Comparison of ENCODE assay signal across 26 mouse cellular contexts in the genomic region with DNA sequence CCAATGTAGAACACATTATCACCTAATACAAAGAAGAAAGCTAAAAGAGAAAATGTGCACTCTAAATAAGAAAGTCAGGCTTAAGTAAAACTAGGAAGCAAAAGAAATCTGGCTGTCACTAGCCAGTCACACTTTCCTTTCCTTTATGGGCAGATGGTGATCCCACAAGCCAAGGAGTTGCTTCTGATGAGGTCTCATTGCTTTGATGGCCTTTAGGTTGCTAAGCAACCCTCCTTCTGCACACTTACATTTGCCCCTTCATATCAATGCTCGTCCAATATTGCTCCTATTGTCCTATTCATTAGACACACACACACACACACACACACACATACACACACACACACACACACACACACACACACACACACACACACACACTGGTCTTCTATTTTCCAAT.
"Had no signal": no experiment of that assay in that cellular context is flagged by ENCODE, and none has a peak within 500 bp of the region (broad histone marks: within the 10 kb centered on the region; RNA-seq: fewer than 3 reads in every experiment).

No protein-coding gene starts in this region.

- DNase-seq: kidney, postnatal 10 days; kidney, postnatal 36 days; layer of hippocampus, postnatal 36 days; liver; lung, adult 18-20 months; lung, postnatal 10 days; lung, postnatal 36 days; midbrain, embryonic 14.5 days; right cerebral cortex, adult 18-20 months; right cerebral cortex, postnatal 14 days; right cerebral cortex, postnatal 4 days; thymus, adult 2 months; thymus, postnatal 14 days; thymus, postnatal 4 days had no signal

- H3K27me3 ChIP-seq: kidney, embryonic 15.5 days; limb, embryonic 13.5 days; liver, embryonic 12.5 days; liver, embryonic 15.5 days; lung, embryonic 15.5 days; megakaryocyte, embryonic 14.5 days; neural tube, embryonic 12.5 days; neural tube, embryonic 15.5 days had no signal

- H3K4me2 ChIP-seq: kidney, embryonic 15.5 days; limb, embryonic 13.5 days; liver, embryonic 12.5 days; liver, embryonic 15.5 days; lung, embryonic 15.5 days; neural tube, embryonic 12.5 days; neural tube, embryonic 15.5 days had no signal

- H3K27ac ChIP-seq: kidney, embryonic 15.5 days; left cerebral cortex, adult 2 months; limb, embryonic 10.5 days; limb, embryonic 13.5 days; liver, embryonic 12.5 days; liver, embryonic 15.5 days; lung, embryonic 15.5 days; midbrain, embryonic 10.5 days; neural tube, embryonic 12.5 days; neural tube, embryonic 15.5 days; stomach, postnatal 0 days had no signal

- ATAC-seq: liver, embryonic 12.5 days had no signal

- H3K9ac ChIP-seq: kidney, embryonic 15.5 days; limb, embryonic 13.5 days; liver, embryonic 12.5 days; liver, embryonic 15.5 days; lung, embryonic 15.5 days; neural tube, embryonic 12.5 days; neural tube, embryonic 15.5 days had no signal

- H3K4me1 ChIP-seq: kidney, embryonic 15.5 days; limb, embryonic 10.5 days; limb, embryonic 13.5 days; liver, embryonic 12.5 days; liver, embryonic 15.5 days; lung, embryonic 15.5 days; megakaryocyte, embryonic 14.5 days; neural tube, embryonic 12.5 days; neural tube, embryonic 15.5 days had no signal

- H3K36me3 ChIP-seq: kidney, embryonic 15.5 days; limb, embryonic 10.5 days; limb, embryonic 13.5 days; liver, embryonic 12.5 days; liver, embryonic 15.5 days; lung, embryonic 15.5 days; midbrain, embryonic 10.5 days; neural tube, embryonic 12.5 days; neural tube, embryonic 15.5 days had no signal

- H3K4me3 ChIP-seq: kidney, embryonic 15.5 days; left cerebral cortex, adult 2 months; limb, embryonic 10.5 days; limb, embryonic 13.5 days; liver, embryonic 12.5 days; liver, embryonic 15.5 days; lung, embryonic 15.5 days; megakaryocyte, embryonic 14.5 days; midbrain, embryonic 10.5 days; neural tube, embryonic 12.5 days; neural tube, embryonic 15.5 days had no signal

- H3K9me3 ChIP-seq: kidney, embryonic 15.5 days; limb, embryonic 10.5 days; limb, embryonic 13.5 days; liver, embryonic 12.5 days; liver, embryonic 15.5 days; lung, embryonic 15.5 days; megakaryocyte, embryonic 14.5 days; midbrain, embryonic 10.5 days; neural tube, embryonic 12.5 days; neural tube, embryonic 15.5 days had no signal
